Mouse (Mus musculus) forebrain, embryonic 11.5 days (tissue): ENCODE data around the gene Sgms2. TPM values are rescaled to one million over a fixed set of nuclear protein-coding genes. Genes with fewer than 3 reads are reported as not detected.
A peak's percentile ranks its signal among the peaks of the same experiment; 100 is the strongest.

Source experiments
- ATAC-seq: fragments of 200-750 bp; cut with Nextera tagmentation; replicated peaks from 2 replicates; pipeline ENCODE4 v1.8.0; 2017; ENCODE audit warnings: moderate TSS enrichment; ENCODE audit not compliant: low FRiP score
- DNase-seq: peaks from one replicate; pipeline ENCODE4 v3.0.0-alpha.2; 2017; ENCODE audit warnings: low spot score
- H3K27ac ChIP-seq: fragments of 300-500 bp; sonication (generic); 2 replicates; pipeline ENCODE4 v1.5.1; 2014; ENCODE audit warnings: low read depth, low read length
- H3K27me3 ChIP-seq: fragments of 300-500 bp; sonication (generic); 2 replicates; pipeline ENCODE4 v1.6.1; 2014; ENCODE audit warnings: mild to moderate bottlenecking, low read length, mixed read lengths; ENCODE audit not compliant: control insufficient read depth, insufficient read depth
- H3K36me3 ChIP-seq: fragments of 300-500 bp; sonication (generic); 2 replicates; pipeline ENCODE4 v1.6.1; 2014; ENCODE audit warnings: mild to moderate bottlenecking, low read length, moderate library complexity, mixed read lengths; ENCODE audit not compliant: control insufficient read depth, insufficient read depth
- H3K4me1 ChIP-seq: fragments of 300-500 bp; sonication (generic); replicated peaks from 2 replicates; pipeline ENCODE4 v1.6.1; 2014; ENCODE audit warnings: low read length, mixed read lengths; ENCODE audit not compliant: control insufficient read depth, insufficient read depth
- H3K4me2 ChIP-seq: fragments of 300-500 bp; sonication (generic); 2 replicates; pipeline ENCODE4 v1.6.1; 2014; ENCODE audit warnings: low read depth, mild to moderate bottlenecking, low read length, moderate library complexity, mixed read lengths; ENCODE audit not compliant: severe bottlenecking
- H3K4me3 ChIP-seq: fragments of 300-500 bp; sonication (generic); 2 replicates; pipeline ENCODE4 v1.5.1; 2014; ENCODE audit warnings: low read depth, low read length
- H3K9ac ChIP-seq: fragments of 300-500 bp; sonication (generic); 2 replicates; pipeline ENCODE4 v1.6.1; 2014; ENCODE audit warnings: low read length
- H3K9me3 ChIP-seq: fragments of 300-500 bp; sonication (generic); 2 replicates; pipeline ENCODE4 v1.6.1; 2016; ENCODE audit warnings: low read length, mixed read lengths; ENCODE audit not compliant: control insufficient read depth
- WGBS: fragments of 180-500 bp; shearing (Covaris S2); extraction: QIAGEN DNeasy Blood & Tissue Kit; methylation state at CpG from one replicate; pipeline ENCODE4 v1.1.7; 2014; 5-methylcytosine and 5-hydroxymethylcytosine counted together
- polyA plus RNA-seq: library from polyadenylated mRNA; unstranded; fragments of >200 nt; fragmentation: Nextera tagmentation; extraction: Ambion mirVana; gene quantifications from 2 replicates; pipeline ENCODE4 v1.2.1, GENCODE M21; 2014

The Sgms2 gene
- polyA plus RNA-seq, 1 experiment from 2014 or later = 0.83 TPM

- Histone ChIP-seq H3K27ac (no peak overlapping the region), H3K9ac (no peak overlapping the region), H3K9me3 (no peaks in the 10 kb centered on the region), H3K4me1 (no peaks in the 10 kb centered on the region), H3K4me2 (no peak overlapping the region), H3K27me3 (no peaks in the 10 kb centered on the region), H3K36me3 (no peaks in the 10 kb centered on the region), H3K4me3 (no peak overlapping the region)
- WGBS = 81% methylated on average over 14 of the region's 14 CpGs
- DNase-seq = no peak
- ATAC-seq = no peak
Observed at GRCm38 (mm10) chr3:131322081-131322815, 169.0 kb downstream of the Sgms2 start.

- ATAC-seq (no peak), DNase-seq (peak; percentile 89)
- peaks cover 4% of the 10 kb centered on the region; the same call in 1 of the 2 replicates for H3K4me1 ChIP-seq
- no peaks in the 10 kb centered on the region for H3K9me3 ChIP-seq
- H3K4me2 ChIP-seq = no peak overlapping the region
- no peak overlapping the region for H3K27ac ChIP-seq
- H3K9ac ChIP-seq = no peak overlapping the region
- H3K27me3 ChIP-seq = no peaks in the 10 kb centered on the region
- H3K4me3 ChIP-seq = no peak overlapping the region
- WGBS = 9% methylated on average over 3 of the region's 3 CpGs
- H3K36me3 ChIP-seq = no peaks in the 10 kb centered on the region
Observed at GRCm38 (mm10) chr3:131320184-131320583, 171.0 kb downstream of the Sgms2 start.

GRCm38 (mm10) chr3:131318211-131318610 lies 173.0 kb downstream of the Sgms2 start:
- Histone ChIP-seq H3K9ac (no peak overlapping the region), H3K27ac (no peak overlapping the region), H3K4me2 (no peak overlapping the region), H3K4me1 (peaks cover 4% of the 10 kb centered on the region; the same call in 1 of the 2 replicates), H3K27me3 (no peaks in the 10 kb centered on the region), H3K9me3 (no peaks in the 10 kb centered on the region), H3K36me3 (no peaks in the 10 kb centered on the region), H3K4me3 (no peak overlapping the region)
- DNase-seq (no peak), ATAC-seq (no peak)
- WGBS = 62% methylated on average over 2 of the region's 2 CpGs

GRCm38 (mm10) chr3:131317126-131317525 lies 174.1 kb downstream of the Sgms2 start:
- no peak overlapping the region for H3K4me2 ChIP-seq
- no peaks in the 10 kb centered on the region for H3K27me3 ChIP-seq
- ATAC-seq = no peak
- no peak overlapping the region for H3K4me3 ChIP-seq
- H3K9ac ChIP-seq = no peak overlapping the region
- H3K9me3 ChIP-seq = no peaks in the 10 kb centered on the region
- 92% methylated on average over 1 of the region's 1 CpGs for WGBS
- no peaks in the 10 kb centered on the region for H3K36me3 ChIP-seq
- H3K4me1 ChIP-seq = peaks cover 4% of the 10 kb centered on the region; the same call in 1 of the 2 replicates
- no peak for DNase-seq
- H3K27ac ChIP-seq = no peak overlapping the region

- no peak overlapping the region for H3K4me3 ChIP-seq
- H3K27me3 ChIP-seq = no peaks in the 10 kb centered on the region
- no peak overlapping the region for H3K27ac ChIP-seq
- H3K9me3 ChIP-seq = no peaks in the 10 kb centered on the region
- H3K4me1 ChIP-seq = peaks cover 4% of the 10 kb centered on the region; the same call in 1 of the 2 replicates
- DNase-seq = no peak
- H3K9ac ChIP-seq = peak overlapping the region; percentile 12; the same call in 1 of the 2 replicates
- 45% methylated on average over 4 of the region's 4 CpGs for WGBS
- H3K36me3 ChIP-seq = no peaks in the 10 kb centered on the region
- H3K4me2 ChIP-seq = no peak overlapping the region
- peak; percentile 46; the same call in 1 of the 2 replicates for ATAC-seq
Observed at GRCm38 (mm10) chr3:131315957-131316510, 175.2 kb downstream of the Sgms2 start.

GRCm38 (mm10) chr3:131312340-131312739 lies 178.9 kb downstream of the Sgms2 start:
- Histone ChIP-seq H3K4me3 (no peak overlapping the region), H3K9me3 (no peaks in the 10 kb centered on the region; the same call in 1 of the 2 replicates), H3K27me3 (no peaks in the 10 kb centered on the region), H3K9ac (no peak overlapping the region), H3K27ac (no peak overlapping the region), H3K4me1 (peaks cover 4% of the 10 kb centered on the region; the same call in 1 of the 2 replicates), H3K36me3 (no peaks in the 10 kb centered on the region), H3K4me2 (no peak overlapping the region)
- ATAC-seq (no peak), DNase-seq (no peak)
- WGBS = 92% methylated on average over 9 of the region's 9 CpGs

- no peak overlapping the region for H3K4me3 ChIP-seq
- DNase-seq (no peak), ATAC-seq (no peak)
- no peaks in the 10 kb centered on the region for H3K36me3 ChIP-seq
- no peak overlapping the region for H3K4me2 ChIP-seq
- no peaks in the 10 kb centered on the region; the same call in 1 of the 2 replicates for H3K9me3 ChIP-seq
- 90% methylated on average over 4 of the region's 4 CpGs for whole genome bisulfite sequencing
- H3K27me3 ChIP-seq = no peaks in the 10 kb centered on the region
- no peaks in the 10 kb centered on the region; the same call in 1 of the 2 replicates for H3K4me1 ChIP-seq
- no peak overlapping the region for H3K27ac ChIP-seq
- no peak overlapping the region for H3K9ac ChIP-seq
Observed at GRCm38 (mm10) chr3:131310572-131310971, 180.6 kb downstream of the Sgms2 start.

- Histone ChIP-seq H3K4me3 (no peak overlapping the region), H3K36me3 (no peaks in the 10 kb centered on the region), H3K27me3 (no peaks in the 10 kb centered on the region; the same call in 1 of the 2 replicates), H3K4me2 (no peak overlapping the region), H3K27ac (no peak overlapping the region), H3K9me3 (no peaks in the 10 kb centered on the region; the same call in 1 of the 2 replicates), H3K4me1 (no peaks in the 10 kb centered on the region), H3K9ac (no peak overlapping the region)
- WGBS = 89% methylated on average over 3 of the region's 3 CpGs
- DNase-seq = no peak
- ATAC-seq = no peak
Observed at GRCm38 (mm10) chr3:131307811-131308210, 183.4 kb downstream of the Sgms2 start.
